Mouse (Mus musculus) neural tube, embryonic 14.5 days (tissue): ENCODE results near the gene Ccdc141. TPM values are rescaled to one million over a fixed set of nuclear protein-coding genes. Genes with fewer than 3 reads are reported as not detected.

Experiments
- ATAC-seq: fragments of 200-750 bp; cut with Nextera tagmentation; 2 replicates; pipeline ENCODE4 v1.8.0; 2017; ENCODE audit warnings: low read depth, mild to moderate bottlenecking, moderate TSS enrichment, moderate library complexity
- H3K27ac ChIP-seq: fragments of 300-500 bp; sonication (generic); 2 replicates; pipeline ENCODE4 v1.5.1; 2014; ENCODE audit warnings: low read depth, mild to moderate bottlenecking, control low read depth, low read length, moderate library complexity, mixed read lengths
- H3K27me3 ChIP-seq: fragments of 300-500 bp; sonication (generic); 2 replicates; pipeline ENCODE4 v1.6.1; 2014; ENCODE audit warnings: low read length; ENCODE audit not compliant: control insufficient read depth, insufficient read depth
- H3K36me3 ChIP-seq: fragments of 300-500 bp; sonication (generic); 2 replicates; pipeline ENCODE4 v1.6.1; 2014; ENCODE audit warnings: low read length, mixed read lengths; ENCODE audit not compliant: control insufficient read depth, insufficient read depth
- H3K4me1 ChIP-seq: fragments of 300-500 bp; sonication (generic); 2 replicates; pipeline ENCODE4 v1.6.1; 2014; ENCODE audit warnings: low read length; ENCODE audit not compliant: control insufficient read depth, insufficient read depth
- H3K4me2 ChIP-seq: fragments of 300-500 bp; sonication (generic); 2 replicates; pipeline ENCODE4 v1.6.1; 2014; ENCODE audit warnings: mild to moderate bottlenecking, low read depth, low read length, control low read depth
- H3K4me3 ChIP-seq: fragments of 300-500 bp; sonication (generic); 2 replicates; pipeline ENCODE4 v1.5.1; 2014; ENCODE audit warnings: low read depth, low read length, control low read depth, mixed read lengths
- H3K9ac ChIP-seq: fragments of 300-500 bp; sonication (generic); replicated peaks from 2 replicates; pipeline ENCODE4 v1.6.1; 2014; ENCODE audit warnings: low read depth, mild to moderate bottlenecking, control low read depth, low read length, mixed read lengths
- H3K9me3 ChIP-seq: fragments of 300-500 bp; sonication (generic); 2 replicates; pipeline ENCODE4 v1.6.1; 2016; ENCODE audit warnings: low read length; ENCODE audit not compliant: control insufficient read depth
- WGBS: fragments of 180-500 bp; shearing (Covaris S2); extraction: QIAGEN DNeasy Blood & Tissue Kit; methylation state at CpG from one replicate; pipeline ENCODE4 v1.1.7; 2014; 5-methylcytosine and 5-hydroxymethylcytosine counted together
- polyA plus RNA-seq: library from polyadenylated mRNA; unstranded; fragments of >200 nt; fragmentation: Nextera tagmentation; extraction: Ambion mirVana; gene quantifications from 2 replicates; pipeline ENCODE4 v1.2.1, GENCODE M21; 2014

Ccdc141 gene
- polyA plus RNA-seq, 1 experiment from 2014 or later: 5.7 TPM

- H3K9me3 ChIP-seq: no peaks in the 10 kb centered on the region
- ATAC-seq: no peak
- H3K4me3 ChIP-seq: no peak overlapping the region
- H3K36me3 ChIP-seq: no peaks in the 10 kb centered on the region
- no peak overlapping the region for H3K4me2 ChIP-seq
- no peaks in the 10 kb centered on the region for H3K4me1 ChIP-seq
- H3K27me3 ChIP-seq: no peaks in the 10 kb centered on the region
- H3K9ac ChIP-seq: no peak overlapping the region
- WGBS: 52% methylated on average over 5 of the region's 5 CpGs
- no peak overlapping the region for H3K27ac ChIP-seq
These were observed 158.5 kb downstream of the Ccdc141 start for GRCm38 (mm10) chr2:77011981-77012380.

DNA sequence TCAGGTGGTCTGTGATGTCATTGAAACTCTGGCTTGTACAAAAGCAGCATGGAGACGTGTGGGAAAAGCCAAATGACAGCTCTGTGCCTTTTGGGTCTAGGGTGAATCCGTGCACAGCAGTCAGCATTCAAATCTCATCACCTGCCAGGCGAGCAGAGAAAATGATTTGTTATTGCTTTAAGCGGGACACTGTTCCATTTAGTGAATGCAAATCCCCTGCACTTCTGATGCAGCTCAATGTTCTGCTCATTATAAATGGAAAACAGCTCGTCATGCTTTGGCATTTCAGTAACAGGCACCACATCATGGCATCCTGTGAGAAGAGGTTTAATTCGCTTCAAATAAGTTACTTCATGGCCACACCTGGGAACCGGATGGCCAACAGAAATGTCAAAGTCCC lies 163.4 kb downstream of the Ccdc141 start:
- ATAC-seq: no peak
- Histone ChIP-seq H3K9me3 (no peaks in the 10 kb centered on the region), H3K9ac (no peak overlapping the region), H3K27ac (no peak overlapping the region), H3K4me1 (no peaks in the 10 kb centered on the region), H3K4me3 (no peak overlapping the region), H3K36me3 (no peaks in the 10 kb centered on the region), H3K27me3 (no peaks in the 10 kb centered on the region), H3K4me2 (no peak overlapping the region)
- 62% methylated on average over 7 of the region's 7 CpGs for WGBS

DNA sequence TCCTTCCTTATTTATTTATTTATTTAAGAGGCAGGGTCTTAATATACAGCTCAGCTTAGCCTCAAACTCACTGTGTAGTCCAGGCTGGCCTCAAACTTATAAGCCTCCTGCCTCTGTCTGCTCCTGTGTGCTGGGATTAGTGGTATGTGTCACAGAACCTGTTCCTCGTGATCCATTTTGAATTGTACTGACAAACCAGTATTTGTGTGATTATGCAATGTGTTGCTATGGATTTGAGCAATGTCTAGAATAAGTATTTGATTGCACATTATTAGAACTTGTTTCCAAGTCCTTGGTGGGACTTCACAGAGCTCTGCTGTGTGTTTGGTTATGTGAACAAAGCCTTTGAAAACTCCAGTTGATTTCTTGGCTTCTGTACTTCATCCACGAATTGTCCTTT lies 167.3 kb downstream of the Ccdc141 start:
- no peaks in the 10 kb centered on the region for H3K4me1 ChIP-seq
- no peak overlapping the region for H3K4me3 ChIP-seq
- WGBS: 75% methylated on average over 2 of the region's 2 CpGs
- no peak overlapping the region for H3K9ac ChIP-seq
- ATAC-seq: no peak
- H3K4me2 ChIP-seq: no peak overlapping the region
- H3K27me3 ChIP-seq: no peaks in the 10 kb centered on the region
- H3K9me3 ChIP-seq: no peaks in the 10 kb centered on the region
- H3K36me3 ChIP-seq: no peaks in the 10 kb centered on the region
- no peak overlapping the region for H3K27ac ChIP-seq

DNA sequence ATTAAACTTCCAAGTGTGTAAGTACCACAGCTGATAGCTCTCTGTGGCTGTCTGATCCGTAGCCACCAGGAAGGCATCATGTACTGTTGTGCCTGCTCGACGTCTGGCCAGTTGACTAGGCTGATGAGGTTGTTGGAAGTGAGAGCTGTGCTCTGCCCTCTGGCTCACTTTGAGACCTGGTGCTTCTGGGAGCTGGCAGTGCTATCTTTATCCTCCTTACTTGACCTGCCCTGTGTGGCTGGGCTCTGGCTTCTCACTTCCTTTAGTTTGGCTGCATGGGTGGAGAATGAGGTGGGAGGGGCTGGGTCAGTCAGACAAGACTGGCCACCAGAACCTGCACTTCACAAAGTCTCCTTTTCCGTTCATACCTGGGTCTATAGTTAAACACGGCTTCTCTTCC lies 172.1 kb downstream of the Ccdc141 start:
- H3K4me3 ChIP-seq: no peak overlapping the region
- no peaks in the 10 kb centered on the region for H3K9me3 ChIP-seq
- no peaks in the 10 kb centered on the region for H3K27me3 ChIP-seq
- no peak overlapping the region for H3K4me2 ChIP-seq
- WGBS: 80% methylated on average over 5 of the region's 5 CpGs
- H3K36me3 ChIP-seq: no peaks in the 10 kb centered on the region
- ATAC-seq: no peak
- no peak overlapping the region for H3K27ac ChIP-seq
- no peak overlapping the region for H3K9ac ChIP-seq
- H3K4me1 ChIP-seq: no peaks in the 10 kb centered on the region

DNA sequence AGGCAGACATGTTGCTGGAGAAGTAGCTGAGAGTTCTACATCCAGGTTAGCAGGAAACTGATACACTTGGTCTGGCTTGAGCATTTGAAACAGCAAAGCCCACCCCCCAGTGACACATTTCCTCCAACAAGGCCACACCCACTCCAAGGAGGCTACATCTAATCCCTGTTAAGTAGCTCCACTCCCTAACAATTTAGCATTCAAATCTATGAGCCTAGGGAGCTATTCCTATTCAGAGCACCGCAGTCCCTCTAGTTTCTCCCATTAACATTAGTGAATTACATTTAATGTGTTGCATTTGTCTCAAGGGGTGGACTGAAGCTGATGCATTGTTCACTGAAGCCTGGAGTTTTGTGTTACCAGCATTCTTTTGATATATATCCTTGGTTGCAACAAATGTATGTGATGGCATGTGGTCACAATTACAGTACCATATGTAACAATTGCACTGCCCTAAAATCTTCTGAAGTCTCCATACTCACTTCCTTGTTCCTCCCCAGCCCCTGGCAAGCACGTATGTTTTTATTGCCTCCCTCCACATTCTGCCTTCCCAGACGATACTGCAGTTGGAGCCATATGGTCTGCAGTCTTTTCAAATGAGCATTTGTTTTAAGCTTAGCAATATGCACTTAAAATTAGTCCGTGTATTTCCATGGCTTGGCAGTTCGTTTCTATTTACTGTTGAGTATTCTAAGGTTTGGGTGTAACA lies 177.8 kb downstream of the Ccdc141 start:
- H3K36me3 ChIP-seq: no peaks in the 10 kb centered on the region
- no peaks in the 10 kb centered on the region for H3K9me3 ChIP-seq
- H3K4me2 ChIP-seq: no peak overlapping the region
- no peaks in the 10 kb centered on the region for H3K4me1 ChIP-seq
- H3K27me3 ChIP-seq: no peaks in the 10 kb centered on the region
- H3K9ac ChIP-seq: no peak overlapping the region
- no peak overlapping the region for H3K27ac ChIP-seq
- ATAC-seq: peak; percentile 44; the same call in 1 of the 2 replicates
- no peak overlapping the region for H3K4me3 ChIP-seq
- 50% methylated on average over 5 of the region's 5 CpGs for WGBS

DNA sequence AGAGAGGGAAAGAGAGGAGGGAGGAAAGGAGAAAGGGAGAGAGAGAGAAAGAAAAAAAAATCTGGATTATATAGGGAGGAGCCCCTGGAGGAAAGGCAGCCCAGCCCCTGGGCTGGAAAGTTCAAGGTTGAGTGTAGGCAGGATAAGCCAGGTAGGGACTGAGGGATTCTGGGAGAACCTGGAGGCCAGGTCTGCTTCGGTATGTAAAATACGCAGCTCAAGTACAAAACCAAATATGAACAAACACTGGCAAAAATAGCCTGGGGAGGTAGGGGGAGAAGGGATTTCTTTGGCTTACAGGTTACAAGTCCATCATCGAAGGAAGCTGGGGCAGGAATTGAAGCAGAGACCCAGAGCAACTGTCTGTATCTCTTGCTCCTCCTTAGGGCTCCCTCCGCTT lies 183.1 kb downstream of the Ccdc141 start:
- Histone ChIP-seq H3K9ac (no peak overlapping the region), H3K27ac (no peak overlapping the region)
- WGBS: 96% methylated on average over 4 of the region's 4 CpGs

DNA sequence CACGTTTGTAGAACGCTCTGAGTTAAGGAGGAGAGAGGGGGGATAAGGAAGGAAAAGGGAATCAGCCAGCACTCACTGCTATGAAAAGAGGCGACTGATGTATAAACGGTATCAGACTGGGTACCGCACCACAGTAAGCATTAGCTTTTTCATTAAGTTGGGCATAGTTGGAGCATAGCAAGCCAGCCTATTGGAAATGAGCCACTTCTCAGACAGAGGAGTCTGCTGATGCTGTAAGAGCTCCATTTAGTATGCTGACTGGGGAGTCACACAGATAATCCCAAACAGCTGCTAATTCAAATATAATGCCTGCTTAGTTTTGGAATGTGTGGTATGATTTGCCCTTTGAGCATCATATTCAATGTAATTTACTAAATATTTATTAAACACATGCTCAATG lies 186.1 kb downstream of the Ccdc141 start:
- H3K36me3 ChIP-seq: no peaks in the 10 kb centered on the region
- no peaks in the 10 kb centered on the region for H3K4me1 ChIP-seq
- no peak for ATAC-seq
- H3K27ac ChIP-seq: no peak overlapping the region
- no peaks in the 10 kb centered on the region for H3K27me3 ChIP-seq
- H3K9me3 ChIP-seq: no peaks in the 10 kb centered on the region
- no peak overlapping the region for H3K4me2 ChIP-seq
- 90% methylated on average over 5 of the region's 5 CpGs for WGBS
- H3K4me3 ChIP-seq: no peak overlapping the region
- no peak overlapping the region for H3K9ac ChIP-seq

More for the DNA sequence above, 183.1 kb downstream of the Ccdc141 start:
- H3K27me3 ChIP-seq: no peaks in the 10 kb centered on the region
- H3K9me3 ChIP-seq: no peaks in the 10 kb centered on the region
- ATAC-seq: no peak
- H3K4me1 ChIP-seq: no peaks in the 10 kb centered on the region
- no peak overlapping the region for H3K4me3 ChIP-seq
- no peak overlapping the region for H3K4me2 ChIP-seq
- H3K36me3 ChIP-seq: no peaks in the 10 kb centered on the region

GRCm38 (mm10) chr2:76983601-76984000 lies 186.8 kb downstream of the Ccdc141 start:
- no peaks in the 10 kb centered on the region for H3K27me3 ChIP-seq
- no peak overlapping the region for H3K4me2 ChIP-seq
- H3K9me3 ChIP-seq: no peaks in the 10 kb centered on the region
- no peaks in the 10 kb centered on the region for H3K36me3 ChIP-seq
- H3K4me1 ChIP-seq: no peaks in the 10 kb centered on the region
- no peak overlapping the region for H3K4me3 ChIP-seq
- H3K27ac ChIP-seq: no peak overlapping the region
- ATAC-seq: no peak
- H3K9ac ChIP-seq: no peak overlapping the region
- WGBS: 65% methylated on average over 5 of the region's 5 CpGs

DNA sequence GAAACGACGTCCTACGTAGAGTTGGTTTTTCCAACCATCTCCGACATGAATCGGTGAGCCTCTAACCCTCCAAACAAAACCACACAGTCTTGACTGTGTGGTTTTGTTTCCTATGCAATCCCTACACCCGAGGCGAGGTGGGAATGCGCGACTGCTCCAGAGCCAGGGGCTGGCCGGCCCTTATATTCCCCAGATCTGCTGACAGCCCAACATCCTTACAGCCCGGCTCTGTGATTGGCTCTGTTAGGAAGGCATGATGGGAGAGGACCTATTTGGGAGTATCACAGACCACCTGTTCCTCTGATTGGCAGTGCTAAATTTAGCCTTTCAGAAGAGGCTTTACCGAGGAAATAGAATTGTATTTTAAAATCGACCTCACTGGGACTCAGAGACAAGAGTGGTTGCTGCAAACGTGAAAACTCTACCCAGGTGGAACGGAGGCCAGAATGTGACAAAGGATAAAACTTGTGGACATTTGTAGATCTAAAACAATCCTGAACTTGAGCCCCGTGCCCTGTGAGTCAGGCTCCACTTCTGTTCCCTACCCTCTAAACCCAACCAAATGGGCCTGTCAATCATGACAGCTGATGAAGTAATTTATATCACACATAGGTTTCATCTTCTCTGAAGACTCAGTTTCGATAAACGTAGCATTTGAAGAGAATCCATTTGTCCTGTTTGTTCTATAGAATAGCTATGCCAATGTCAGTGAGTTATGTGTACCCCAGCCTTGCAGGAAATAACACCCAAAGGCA lies 187.9 kb downstream of the Ccdc141 start, which contains the start of gene Ttn:
TSS of gene Ttn (minus strand) at position 157 of the 755 bp plus-strand sequence.
- Histone ChIP-seq H3K36me3 (no peaks in the 10 kb centered on the region), H3K9me3 (no peaks in the 10 kb centered on the region), H3K9ac (no peak within 1 kb of the TSS), H3K27me3 (no peaks in the 10 kb centered on the region), H3K27ac (no peak within 1 kb of the TSS), H3K4me3 (no peak within 1 kb of the TSS), H3K4me2 (no peak within 1 kb of the TSS), H3K4me1 (no peaks in the 10 kb centered on the region)
- ATAC-seq: no peak
- WGBS: 86% methylated on average over 18 of the region's 18 CpGs
